Mouse (Mus musculus): ENCODE results near the gene P2ry2.

P2ry2 gene

DNA sequence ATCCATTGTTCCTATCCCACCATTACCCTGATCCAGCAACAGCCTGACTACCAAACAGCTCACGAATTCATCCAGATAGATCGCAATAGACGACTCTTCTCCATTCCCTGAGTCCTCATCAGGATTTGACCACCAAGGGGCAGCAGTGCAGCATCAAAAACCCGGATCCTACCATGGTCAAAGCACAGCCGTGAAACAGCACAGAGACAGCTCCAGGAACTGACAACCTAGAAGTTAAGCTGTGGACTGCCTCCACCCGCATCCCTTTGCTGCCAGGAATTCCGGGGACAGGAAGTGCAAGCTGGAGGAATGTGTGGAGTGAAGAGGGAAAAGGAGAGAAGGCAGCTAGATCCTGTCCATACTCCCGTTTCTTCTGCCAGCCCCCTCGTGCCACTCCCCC is 24.6 kb downstream of the P2ry2 start:
- DNase-seq (ENCODE audit: low spot score in 2 of 2): peak; percentile 75 to 77

GRCm38 (mm10) chr7:100984452-100985395 is 27.9 kb downstream of the P2ry2 start:
- DNase-seq (ENCODE audit: low spot score in 2 of 2): no peak

- DNase-seq (ENCODE audit: low spot score in 2 of 2): peak; percentile 71 to 72
These were observed 33.5 kb downstream of the P2ry2 start for GRCm38 (mm10) chr7:100979175-100979574.

GRCm38 (mm10) chr7:100978171-100978570 is 34.5 kb downstream of the P2ry2 start:
- DNase-seq (ENCODE audit: low spot score in 2 of 2): no peak

GRCm38 (mm10) chr7:100974135-100974903 is 38.3 kb downstream of the P2ry2 start, which contains the start of gene P2ry6:
TSS of gene P2ry6 (minus strand) at chr7:100974649.
- DNase-seq (ENCODE audit: low spot score in 2 of 2): no peak

- DNase-seq (ENCODE audit: low spot score in 2 of 2): no peak
These were observed 39.8 kb downstream of the P2ry2 start for GRCm38 (mm10) chr7:100972875-100973274.

DNA sequence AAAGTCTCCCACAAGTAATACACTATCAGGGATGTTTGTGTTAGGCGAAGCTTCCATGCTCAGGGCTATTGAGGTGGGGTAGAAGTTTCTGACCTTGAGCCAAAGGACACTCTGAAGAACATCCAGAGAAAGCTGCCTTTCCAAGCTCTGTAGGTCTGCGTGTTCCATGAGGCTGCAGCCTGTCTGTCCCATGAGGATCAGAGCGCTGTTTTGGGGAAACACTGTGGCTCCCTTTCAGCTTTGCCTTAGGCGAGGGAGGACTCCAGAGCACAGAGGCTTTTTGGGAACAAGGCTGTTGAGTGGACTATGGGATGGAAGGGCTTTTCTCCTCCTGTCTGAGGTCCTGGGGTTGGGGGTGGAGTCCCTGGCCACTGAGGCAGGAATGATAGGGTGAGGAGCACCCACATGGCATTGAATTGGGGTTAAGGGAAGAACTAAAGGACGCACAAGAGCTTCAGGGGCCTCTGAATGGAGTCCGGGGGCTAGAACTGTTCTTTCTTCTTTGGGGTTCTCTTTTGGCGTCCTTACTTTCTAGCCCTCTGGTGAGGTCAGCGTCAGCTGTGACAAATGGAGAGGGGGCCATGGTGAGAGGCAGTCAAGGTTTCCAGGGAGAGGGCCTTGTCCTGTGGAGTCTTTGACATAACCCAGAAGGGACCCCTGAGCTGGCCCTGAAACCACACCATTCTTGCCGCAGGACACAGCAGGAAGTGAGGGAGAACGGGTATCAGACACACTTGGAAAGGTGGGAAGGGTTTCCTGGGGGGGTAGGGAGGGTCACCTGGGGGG is 43.6 kb downstream of the P2ry2 start:
- DNase-seq (ENCODE audit: low spot score in 2 of 2): no peak

GRCm38 (mm10) chr7:100968376-100968775 is 44.3 kb downstream of the P2ry2 start:
- no peak for DNase-seq (ENCODE audit: low spot score in 2 of 2)

GRCm38 (mm10) chr7:100967850-100968249 is 44.8 kb downstream of the P2ry2 start:
- DNase-seq (ENCODE audit: low spot score in 2 of 2): no peak

DNA sequence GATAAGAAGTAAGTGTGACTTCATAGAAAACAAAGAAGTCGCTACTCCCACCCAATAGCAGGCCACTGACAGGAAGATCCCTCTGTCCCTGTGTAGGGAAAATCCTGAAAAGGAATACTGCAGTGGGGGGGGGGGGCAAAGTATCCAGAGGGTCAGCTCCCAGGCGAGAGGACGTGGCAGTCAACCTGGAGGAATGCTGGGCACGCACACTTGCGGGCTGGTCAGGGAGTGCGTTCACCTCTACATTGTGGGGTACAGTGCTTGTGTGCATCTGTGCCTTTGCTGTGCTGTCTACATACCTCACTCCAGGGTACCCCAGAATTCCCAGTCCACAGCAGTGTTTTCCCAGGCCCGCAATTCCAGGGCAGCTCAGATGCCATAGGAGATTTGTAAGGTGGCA is 46.7 kb downstream of the P2ry2 start:
- no peak for DNase-seq (ENCODE audit: low spot score in 2 of 2)

DNA sequence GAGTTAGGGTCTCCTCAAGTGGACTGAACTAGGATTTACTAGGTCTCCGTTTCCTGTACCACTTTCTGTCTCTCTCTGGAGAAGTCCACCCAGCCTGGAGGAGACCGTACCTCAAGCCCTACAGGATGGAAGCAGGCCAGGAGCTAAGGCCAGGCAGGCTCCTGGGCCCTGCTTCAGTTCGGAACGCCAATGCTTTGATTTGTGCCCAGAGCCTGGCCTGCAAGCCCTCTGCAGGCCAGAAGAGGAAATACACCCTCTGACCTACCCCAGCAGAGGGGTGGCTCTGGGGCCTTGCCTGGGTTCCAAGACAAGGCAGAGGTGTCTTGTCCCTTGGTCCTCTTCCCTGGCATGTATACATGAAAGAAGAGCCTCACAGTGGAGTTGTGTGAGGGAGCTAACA is 47.6 kb downstream of the P2ry2 start:
- DNase-seq (ENCODE audit: low spot score in 2 of 2): no peak

DNA sequence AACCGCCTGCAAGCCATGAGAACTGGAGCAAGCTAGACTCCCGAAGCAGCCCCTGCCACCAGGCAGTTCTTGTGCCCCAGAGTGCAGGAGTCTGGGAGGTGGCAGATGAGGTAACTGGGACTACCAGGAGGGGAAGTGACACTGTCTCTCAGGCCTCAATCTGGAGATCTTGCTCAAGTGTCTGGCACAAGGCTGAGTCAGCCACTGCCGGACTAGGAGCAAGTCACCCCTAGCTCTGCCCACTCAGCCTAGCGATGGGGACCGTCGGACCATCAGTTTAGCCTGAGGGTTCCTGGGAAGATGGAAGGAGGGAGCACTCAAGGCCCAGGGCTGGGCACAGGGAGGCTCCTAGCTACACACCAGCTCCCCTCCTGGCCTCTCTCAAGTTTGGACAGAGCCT is 48.4 kb downstream of the P2ry2 start:
- DNase-seq (ENCODE audit: low spot score in 2 of 2): no peak

- no peak for DNase-seq (ENCODE audit: low spot score in 2 of 2)
These were observed 49.3 kb downstream of the P2ry2 start for GRCm38 (mm10) chr7:100963381-100963780.

- no peak for DNase-seq (ENCODE audit: low spot score in 2 of 2)
These were observed 51.5 kb downstream of the P2ry2 start for GRCm38 (mm10) chr7:100961146-100961545.

GRCm38 (mm10) chr7:100960462-100960861 is 52.2 kb downstream of the P2ry2 start:
- no peak for DNase-seq (ENCODE audit: low spot score in 2 of 2)

- DNase-seq (ENCODE audit: low spot score in 2 of 2): no peak
These were observed 54.2 kb downstream of the P2ry2 start for GRCm38 (mm10) chr7:100958426-100958825.

DNA sequence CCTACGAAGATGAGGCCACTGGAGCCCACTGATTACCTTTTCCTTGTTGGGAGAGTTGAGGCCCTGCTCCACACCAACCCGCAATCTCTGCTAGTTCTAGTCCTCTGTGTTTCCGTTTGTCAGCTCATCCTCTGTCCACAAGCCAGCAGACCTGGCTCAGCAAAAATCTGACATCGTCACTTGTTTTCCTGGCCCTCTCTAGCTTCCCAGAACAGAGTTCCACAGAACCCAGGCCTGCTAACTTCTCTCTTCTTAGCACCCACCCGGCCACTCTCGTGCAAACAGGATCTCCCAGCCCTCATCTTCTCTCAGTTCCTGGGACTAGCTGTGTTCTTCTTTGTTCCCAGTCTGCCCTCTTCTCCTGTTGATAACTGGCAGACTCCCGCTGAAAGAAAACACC is 60.0 kb downstream of the P2ry2 start:
- no peak for DNase-seq (ENCODE audit: low spot score in 2 of 2)

DNA sequence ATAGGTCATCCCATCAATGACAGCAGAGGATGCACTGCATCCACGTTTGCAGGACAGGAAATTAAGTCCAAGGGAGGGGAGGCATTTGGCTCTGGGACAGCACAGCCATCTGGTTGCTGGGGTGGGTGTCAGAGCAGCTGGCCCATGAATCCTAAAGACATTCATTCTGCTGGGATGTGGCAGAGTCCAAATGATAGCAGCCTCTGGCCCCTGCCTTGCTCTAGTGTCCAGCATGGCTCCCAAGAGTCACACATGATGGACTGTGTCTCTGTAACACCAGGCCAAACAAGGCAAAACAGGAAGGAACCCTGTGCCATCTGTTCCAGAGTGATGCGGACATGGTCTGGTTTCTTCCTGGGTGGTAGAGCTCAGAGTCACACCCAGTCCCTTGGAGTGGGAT is 60.8 kb downstream of the P2ry2 start:
- no peak for DNase-seq (ENCODE audit: low spot score in 2 of 2)

DNA sequence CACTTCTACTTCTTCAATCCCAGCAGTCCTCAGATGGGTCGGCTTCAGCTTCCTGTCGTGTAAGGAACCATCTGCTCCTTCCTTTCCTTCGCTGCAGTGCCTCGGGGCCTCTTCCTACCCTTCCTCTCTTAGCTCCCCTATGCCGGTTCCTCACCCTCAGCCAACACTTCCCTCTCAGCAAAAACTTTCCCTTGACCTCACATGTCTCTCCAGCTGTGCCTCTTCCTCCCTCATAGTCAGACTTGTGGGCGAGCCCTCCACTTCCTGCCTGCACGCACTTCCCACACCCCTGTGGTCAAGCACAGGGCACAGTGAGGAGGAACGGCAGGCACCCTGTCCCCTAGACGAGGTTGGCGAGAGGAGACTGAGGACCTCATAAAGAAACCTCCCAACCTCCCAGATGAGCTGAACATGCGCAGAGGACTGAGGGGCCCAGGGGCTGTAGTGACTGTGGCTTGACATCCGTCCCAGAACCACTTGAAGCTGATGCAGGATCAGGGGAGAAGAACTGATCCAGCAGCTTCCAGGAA is 62.1 kb downstream of the P2ry2 start:
- no peak for DNase-seq (ENCODE audit: low spot score in 2 of 2)

- DNase-seq (ENCODE audit: low spot score in 2 of 2): no peak
These were observed 62.6 kb downstream of the P2ry2 start for GRCm38 (mm10) chr7:100950031-100950430.
